Mouse (Mus musculus) adrenal gland, adult 18-20 months (tissue): Measurements from ENCODE around the gene Vmn2r32. TPM values are rescaled to one million over a fixed set of nuclear protein-coding genes. Genes with fewer than 3 reads are reported as not detected.
"Not testable (repeated sequence)": the region's sequence is repeated elsewhere in the genome, so short reads cannot be mapped to it uniquely, and the experiment has no call there.

Experiments used
- DNase-seq, 2 experiments: peaks; one replicate each; pipeline ENCODE4 v3.0.0; 2021 to 2022; ENCODE audit warnings: low spot score in 2 of 2
- long read RNA-seq, 2 experiments: library from polyadenylated mRNA; stranded (forward); transcript quantifications; one replicate each; pipeline ENCODE4 v2.0.0; 2021
- total RNA-seq, 2 experiments: library from RNA; stranded (reverse); gene quantifications; 1 replicate in 1 of 2; 2 replicates in 1 of 2; pipeline ENCODE4 v1.2.3; 2021

The Vmn2r32 gene
- total RNA-seq, result not detected
- long read RNA-seq, experiment 1, result 0 reads
- long read RNA-seq, experiment 2, result 0 reads

DNA sequence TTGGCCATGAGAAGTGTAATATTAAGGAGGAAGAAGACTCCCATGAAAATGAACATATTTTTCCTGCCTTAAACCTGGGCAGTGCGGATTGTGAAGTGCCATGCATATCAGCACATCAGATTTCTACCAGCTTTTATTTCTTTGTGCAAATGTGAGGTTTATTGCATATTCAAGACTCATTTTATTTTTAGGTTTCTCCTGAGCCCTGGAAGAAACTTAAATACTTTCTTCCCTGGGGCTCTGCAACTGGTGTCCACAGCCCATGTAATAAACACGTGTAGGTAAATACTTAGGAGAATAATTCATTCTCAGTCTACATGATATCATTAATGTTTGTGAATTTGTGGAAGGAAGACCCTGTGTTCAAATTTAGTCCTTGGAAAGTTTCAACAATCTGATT, at the start of gene Vmn2r32:
TSS of gene Vmn2r32 (minus strand) at position 101 of the 400 bp plus-strand sequence.
- DNase-seq, result not testable (repeated sequence)

Other genes with a start within 250 kb of the Vmn2r32 start
- 1 to 10 TPM in 1 of 2 experiments, under 1 TPM in 1; 0.80 to 1.3 TPM for gene Vmn2r29, start 232.7 kb downstream of the Vmn2r32 start, total RNA-seq
- 1 to 10 TPM; 3.0 to 4.0 TPM for gene Gm45844, start 201.7 kb downstream of the Vmn2r32 start, total RNA-seq
- 10 to 100 TPM; 50.8 to 78.4 TPM for gene Clcn4, start 179.2 kb downstream of the Vmn2r32 start, total RNA-seq
- gene Vmn2r30, start 142.4 kb downstream of the Vmn2r32 start, total RNA-seq, result under 1 TPM in 1 of 2 experiments, not detected in 1; 0.07 TPM
- gene Gm45783, start 105.4 kb downstream of the Vmn2r32 start, total RNA-seq, result 1 to 10 TPM in 1 of 2 experiments, not detected in 1; 1.2 TPM
- not detected for gene Vmn2r31, start 80.3 kb downstream of the Vmn2r32 start, total RNA-seq
- gene Vmn2r33, start 86.8 kb upstream of the Vmn2r32 start, total RNA-seq, result not detected
- gene Vmn2r34, start 209.5 kb upstream of the Vmn2r32 start, total RNA-seq, result not detected